Mouse (Mus musculus) erythroblast, embryonic 14.5 days (primary cell): Measurements from ENCODE around the gene Efcab10. TPM values are rescaled to one million over a fixed set of nuclear protein-coding genes. Genes with fewer than 3 reads are reported as not detected.

Experiments
- H3K27me3 ChIP-seq: 2 replicates; pipeline ENCODE4 v1.6.1; 2012; ENCODE audit warnings: inconsistent platforms; ENCODE audit not compliant: control insufficient read depth
- H3K36me3 ChIP-seq: 2 replicates; pipeline ENCODE4 v1.6.1; 2012; ENCODE audit warnings: mild to moderate bottlenecking, inconsistent platforms; ENCODE audit not compliant: control insufficient read depth
- H3K4me1 ChIP-seq: 2 replicates; pipeline ENCODE4 v1.6.1; 2012; ENCODE audit warnings: inconsistent platforms; ENCODE audit not compliant: control insufficient read depth
- H3K4me3 ChIP-seq: replicated peaks from 2 replicates; pipeline ENCODE3; 2012; ENCODE audit warnings: moderate library complexity, mild to moderate bottlenecking, inconsistent platforms
- H3K9me3 ChIP-seq: 2 replicates; pipeline ENCODE4 v1.6.1; 2012; ENCODE audit warnings: low read length, inconsistent platforms, mixed read lengths; ENCODE audit not compliant: control insufficient read depth
- GATA1 ChIP-seq: IDR thresholded peaks from 2 replicates; pipeline ENCODE4 v1.6.1; 2012; ENCODE audit warnings: low read length, inconsistent platforms, mixed read lengths
- TAL1 ChIP-seq: IDR thresholded peaks from 3 replicates; pipeline ENCODE4 v1.6.1; 2012; ENCODE audit warnings: low read length, inconsistent platforms, mixed read lengths
- polyA plus RNA-seq: library from polyadenylated mRNA; stranded (reverse); fragments of >175 nt; gene quantifications from 2 replicates; pipeline ENCODE4 v1.2.3, GENCODE M21; 2012

Gene Efcab10
- polyA plus RNA-seq, 1 experiment, result not detected

- no peaks in the 10 kb centered on the region for H3K9me3 ChIP-seq
- H3K4me3 ChIP-seq, result no peak overlapping the region
- H3K27me3 ChIP-seq, result peaks cover 10% of the 10 kb centered on the region
- no peaks in the 10 kb centered on the region for H3K36me3 ChIP-seq
- H3K4me1 ChIP-seq, result peaks cover 7% of the 10 kb centered on the region
- no peak for TF ChIP-seq TAL1
- no peak for TF ChIP-seq GATA1
Observed at GRCm38 (mm10) chr12:33424329-33424728, 29.7 kb downstream of the Efcab10 start.

DNA sequence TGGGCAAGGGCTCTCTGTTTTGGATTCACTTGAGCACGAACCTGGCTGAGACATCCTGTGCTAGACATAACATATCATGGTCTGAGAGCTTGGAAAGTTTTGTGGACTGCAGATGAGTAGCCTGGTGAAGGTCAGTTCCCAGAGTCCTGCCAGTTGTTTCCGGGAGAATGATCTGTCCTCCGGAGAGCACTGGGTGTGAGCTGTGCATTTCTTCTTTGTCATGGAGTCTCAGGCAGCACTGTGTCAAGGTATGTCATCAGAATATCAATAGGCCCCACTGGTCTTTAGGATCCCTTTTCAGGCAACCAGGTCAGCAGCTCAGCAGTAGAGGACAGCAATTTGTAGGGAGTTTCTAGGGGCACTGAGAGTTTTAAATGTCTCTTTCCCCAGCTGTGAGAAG, 32.6 kb downstream of the Efcab10 start:
- Histone ChIP-seq H3K27me3 (peaks cover 10% of the 10 kb centered on the region), H3K9me3 (no peaks in the 10 kb centered on the region), H3K4me1 (peaks cover 15% of the 10 kb centered on the region), H3K36me3 (no peaks in the 10 kb centered on the region), H3K4me3 (no peak overlapping the region)
- TF ChIP-seq GATA1, result no peak
- TF ChIP-seq TAL1, result no peak

DNA sequence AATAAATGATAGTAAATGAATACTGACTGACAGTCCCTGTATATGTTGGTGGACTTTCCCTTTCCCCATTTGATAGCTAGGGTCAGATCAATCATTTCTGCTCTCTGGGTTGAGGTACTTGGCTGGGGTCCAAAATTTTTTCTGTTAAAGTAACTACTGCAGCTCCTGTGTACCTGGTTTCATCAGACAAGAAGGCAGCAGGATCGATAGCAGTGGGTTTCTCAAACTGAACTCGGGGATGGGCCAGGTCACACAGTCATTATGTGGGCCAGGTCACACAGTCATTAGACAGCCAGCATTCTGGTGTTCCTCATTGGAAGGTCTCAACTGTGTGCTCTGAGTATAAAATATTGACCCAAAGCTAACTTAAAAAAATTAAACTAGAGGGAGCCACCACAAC, 33.1 kb downstream of the Efcab10 start:
- H3K4me1 ChIP-seq, result peaks cover 15% of the 10 kb centered on the region

GRCm38 (mm10) chr12:33429387-33430160, 34.9 kb downstream of the Efcab10 start, which contains the start of gene Twistnb:
TSS of gene Twistnb (plus strand) at chr12:33429635.
- Histone ChIP-seq H3K4me3 (peak within 1 kb of the TSS; percentile 89), H3K36me3 (peaks cover 9% of the 10 kb centered on the region), H3K27me3 (peaks cover under 1% of the 10 kb centered on the region; the same call in 1 of the 2 replicates), H3K4me1 (peaks cover 17% of the 10 kb centered on the region), H3K9me3 (no peaks in the 10 kb centered on the region)
- no peak for TF ChIP-seq GATA1
- no peak for TF ChIP-seq TAL1

More for the DNA sequence above, 33.1 kb downstream of the Efcab10 start:
- Histone ChIP-seq H3K9me3 (no peaks in the 10 kb centered on the region), H3K4me3 (no peak overlapping the region), H3K27me3 (peaks cover 10% of the 10 kb centered on the region), H3K36me3 (no peaks in the 10 kb centered on the region)
- no peak for TF ChIP-seq TAL1

- TF ChIP-seq TAL1 (no peak), GATA1 (no peak)
- Histone ChIP-seq H3K27me3 (no peaks in the 10 kb centered on the region), H3K9me3 (no peaks in the 10 kb centered on the region), H3K4me3 (no peak overlapping the region), H3K36me3 (peaks cover 33% of the 10 kb centered on the region), H3K4me1 (peaks cover 15% of the 10 kb centered on the region)
Observed at GRCm38 (mm10) chr12:33433812-33434211, 39.2 kb downstream of the Efcab10 start.

DNA sequence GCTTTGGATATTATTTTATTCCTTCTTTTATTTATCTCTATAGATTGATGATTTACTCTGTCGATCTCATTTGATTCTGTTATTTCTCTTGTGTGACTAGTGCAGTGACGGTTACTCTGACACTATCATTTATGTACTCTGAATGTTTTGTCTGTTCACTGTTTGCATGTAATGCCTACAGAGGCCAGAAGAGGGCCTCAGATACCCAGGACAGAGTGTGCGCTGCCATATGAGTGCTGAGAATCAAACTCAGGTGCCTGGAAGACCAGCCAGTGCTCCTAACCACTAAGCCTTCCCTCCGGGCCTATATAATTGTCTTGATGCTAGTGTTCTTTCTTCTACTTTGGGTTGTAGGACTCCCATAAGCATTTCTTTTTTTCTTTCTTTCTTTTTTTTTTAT, 40.1 kb downstream of the Efcab10 start:
- H3K9me3 ChIP-seq, result no peaks in the 10 kb centered on the region
- H3K36me3 ChIP-seq, result peaks cover 40% of the 10 kb centered on the region
- no peak for TF ChIP-seq GATA1
- TF ChIP-seq TAL1, result no peak
- H3K4me1 ChIP-seq, result peaks cover 10% of the 10 kb centered on the region
- H3K4me3 ChIP-seq, result no peak overlapping the region
- no peaks in the 10 kb centered on the region for H3K27me3 ChIP-seq

Other genes with a start within 250 kb of the Efcab10 start
- 3.9 and 4.5 TPM in 2 replicates for gene Atxn7l1, start 247.2 kb upstream of the Efcab10 start, polyA plus RNA-seq
- gene Twistnb, start 34.8 kb downstream of the Efcab10 start, polyA plus RNA-seq, result 0.54 and 1.5 TPM in 2 replicates